Mouse (Mus musculus) right cerebral cortex, postnatal 25 days (tissue): ENCODE measurements around the gene Manba.
"Not testable (repeated sequence)": the region's sequence is repeated elsewhere in the genome, so short reads cannot be mapped to it uniquely, and the experiment has no call there.

ENCODE experiments used
- DNase-seq: peaks from one replicate; pipeline ENCODE4 v3.0.0; 2022

Manba gene

GRCm38 (mm10) chr3:135487803-135488202, 2.4 kb downstream of the Manba start:
- no peak for DNase-seq

DNA sequence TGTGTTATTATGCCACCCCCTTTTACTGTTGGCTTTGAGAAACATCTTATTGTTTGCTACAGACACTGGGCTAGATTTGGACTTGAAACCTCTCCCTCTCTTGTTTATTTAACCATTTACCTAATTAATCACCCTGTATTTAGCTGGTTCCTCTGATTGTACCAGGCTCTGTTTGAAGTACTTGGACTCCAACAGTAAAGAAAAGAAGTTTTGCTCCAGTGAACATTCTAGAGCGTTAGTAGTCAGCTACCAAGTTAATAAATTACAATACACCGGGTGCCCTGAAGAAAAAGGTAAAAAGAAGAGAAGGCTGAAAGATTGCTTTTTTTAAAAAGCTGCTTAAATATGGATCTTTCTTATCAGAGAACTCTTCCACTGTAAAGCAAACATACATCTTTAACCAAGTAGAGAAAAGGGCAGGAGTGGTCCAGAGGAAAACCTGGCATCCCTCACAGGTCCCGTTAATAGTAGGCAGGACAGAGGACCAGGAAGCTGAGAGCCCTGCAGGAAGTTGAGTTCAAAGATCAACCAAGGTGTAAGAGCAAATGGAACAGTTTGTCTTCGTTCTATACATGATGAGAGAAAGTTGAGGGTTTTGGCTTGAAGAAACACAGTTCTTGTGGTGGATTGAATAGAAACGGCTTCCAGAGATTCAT, 4.6 kb downstream of the Manba start:
- DNase-seq: no peak

- DNase-seq: no peak
These were observed 5.7 kb downstream of the Manba start for GRCm38 (mm10) chr3:135491102-135491501.

- not testable (repeated sequence) for DNase-seq
These were observed 7.9 kb downstream of the Manba start for GRCm38 (mm10) chr3:135493320-135493719.

- DNase-seq: not testable (repeated sequence)
These were observed 12.5 kb downstream of the Manba start for GRCm38 (mm10) chr3:135497956-135498355.

GRCm38 (mm10) chr3:135498891-135499290, 13.5 kb downstream of the Manba start:
- DNase-seq: no peak

DNA sequence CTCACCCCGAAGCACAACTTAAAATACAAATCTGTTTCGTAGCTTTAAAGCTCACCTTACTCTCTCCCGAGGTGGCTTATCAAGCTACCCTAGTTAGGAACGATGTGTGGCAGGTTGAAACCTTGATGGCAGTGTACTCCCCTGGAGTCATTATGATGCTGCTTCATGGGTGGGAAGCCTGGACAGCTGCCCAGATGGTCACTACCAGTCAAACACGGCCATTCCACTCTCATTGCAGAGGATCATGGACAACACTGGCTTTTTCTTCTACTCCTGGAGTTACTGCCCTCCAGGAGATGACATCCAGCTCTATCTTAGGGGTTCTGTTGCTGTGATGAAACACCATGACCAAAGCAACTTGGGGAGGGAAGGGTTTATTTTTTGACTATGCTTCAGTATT, 17.7 kb downstream of the Manba start:
- DNase-seq: no peak

GRCm38 (mm10) chr3:135505369-135505909, 20.0 kb downstream of the Manba start:
- DNase-seq: no peak

DNA sequence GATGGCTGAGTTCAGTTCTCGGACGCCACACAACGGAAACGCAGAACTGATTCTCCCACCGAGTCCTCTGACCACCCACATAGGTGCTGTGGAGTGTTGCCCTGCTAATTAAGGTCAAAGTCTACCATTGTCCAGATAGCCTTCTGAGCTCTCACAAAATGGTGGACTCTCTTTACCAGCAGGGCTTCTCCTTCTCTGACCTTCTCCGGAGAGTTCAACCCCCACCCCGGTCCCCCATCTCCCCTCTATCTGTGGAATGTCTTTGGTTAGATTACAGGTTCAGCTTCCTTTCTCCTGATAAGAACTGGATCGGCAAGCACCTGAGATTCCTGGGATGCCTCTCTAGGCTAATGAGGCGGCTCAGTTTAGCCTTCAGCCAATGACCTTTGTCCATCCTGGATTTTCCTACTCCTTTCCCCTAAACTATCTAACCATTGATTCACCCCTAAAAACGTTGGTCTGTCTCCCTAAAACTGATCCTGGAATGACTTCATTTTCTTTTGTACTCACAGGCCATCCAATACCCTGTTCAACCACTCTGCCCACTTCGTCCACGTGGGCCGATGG, 20.6 kb downstream of the Manba start:
- DNase-seq: no peak

DNA sequence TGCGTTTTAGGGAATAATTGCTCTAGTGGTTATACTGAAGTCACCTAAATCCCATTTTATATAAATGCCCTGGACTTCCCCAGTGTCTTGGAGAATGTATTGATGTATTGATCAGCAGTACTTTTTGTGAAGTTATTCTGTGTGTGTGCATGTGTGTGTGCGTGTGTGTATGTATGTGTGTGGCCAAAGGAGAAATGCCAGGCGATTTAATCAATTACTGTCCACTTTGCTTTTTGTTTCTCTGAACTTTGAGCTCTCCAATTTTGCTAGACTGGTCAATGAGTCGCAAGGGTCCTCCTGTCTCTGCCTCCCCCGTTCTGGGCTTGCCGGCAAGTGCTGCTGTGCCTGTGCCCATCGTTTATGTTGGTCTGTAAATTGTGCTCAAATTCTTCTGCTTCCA, 22.1 kb downstream of the Manba start:
- no peak for DNase-seq

GRCm38 (mm10) chr3:135508191-135508590, 22.8 kb downstream of the Manba start:
- DNase-seq: no peak

DNA sequence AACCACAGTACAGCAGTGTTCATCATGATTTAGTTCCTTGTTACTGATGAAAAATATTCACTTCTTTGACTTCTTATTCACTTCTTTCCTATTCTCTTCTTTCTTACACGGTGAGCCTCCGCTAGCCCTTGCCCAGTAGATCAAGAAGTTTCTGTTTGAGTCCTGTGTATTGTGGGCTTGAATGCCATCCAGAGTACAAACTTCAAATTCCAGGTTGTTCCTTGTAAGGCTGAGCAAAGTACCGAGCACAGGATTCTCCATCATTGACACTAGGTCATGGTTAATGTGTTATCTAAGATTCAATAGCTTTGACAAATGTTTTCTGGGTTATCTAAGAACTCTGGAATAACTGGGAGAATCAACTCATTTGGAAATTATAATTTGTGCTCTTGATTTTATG, 25.0 kb downstream of the Manba start:
- no peak for DNase-seq

GRCm38 (mm10) chr3:135511683-135512082, 26.3 kb downstream of the Manba start:
- no peak for DNase-seq

GRCm38 (mm10) chr3:135513270-135513669, 27.9 kb downstream of the Manba start:
- DNase-seq: no peak

GRCm38 (mm10) chr3:135513800-135514425, 28.5 kb downstream of the Manba start:
- no peak for DNase-seq

DNA sequence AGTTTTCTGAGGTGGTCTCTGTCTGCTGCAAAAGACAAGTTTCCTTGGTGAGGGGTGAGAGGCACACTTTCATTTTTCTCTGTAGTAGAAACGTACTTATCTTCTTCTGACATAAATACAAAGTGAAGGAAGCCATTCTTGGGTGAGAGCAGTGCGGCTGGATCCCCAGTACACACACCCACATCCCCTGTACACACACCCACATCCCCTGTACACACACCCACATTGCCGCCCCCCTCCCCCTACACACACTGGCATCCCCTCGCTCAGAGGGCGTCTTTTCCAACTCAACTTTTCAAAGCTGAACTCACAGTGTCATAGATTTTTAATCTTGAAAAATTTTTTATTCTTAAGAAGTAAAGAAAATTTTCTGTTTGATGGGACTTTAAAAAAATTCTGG, 29.8 kb downstream of the Manba start:
- no peak for DNase-seq

- no peak for DNase-seq
These were observed 31.5 kb downstream of the Manba start for GRCm38 (mm10) chr3:135516891-135517290.

DNA sequence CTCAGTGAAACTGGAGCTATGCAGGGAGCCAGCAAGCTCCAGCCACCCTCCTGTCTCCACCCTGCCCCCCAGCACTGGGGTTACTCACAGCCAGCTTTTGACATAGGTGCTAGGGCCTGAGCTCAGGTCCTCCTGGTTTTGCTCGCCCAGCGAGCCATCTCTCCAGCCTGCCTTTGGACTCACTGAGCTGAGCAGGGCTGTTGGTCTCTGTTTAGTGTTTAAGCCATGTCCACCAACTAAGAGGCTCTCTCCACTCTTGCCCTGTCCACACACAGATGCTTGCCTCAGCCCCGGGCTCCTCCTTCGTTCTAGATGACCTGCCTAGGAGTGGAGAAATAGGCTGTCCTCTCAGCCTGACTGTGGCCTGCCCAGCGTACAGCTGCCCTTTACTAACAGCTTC, 33.5 kb downstream of the Manba start:
- DNase-seq: no peak

DNA sequence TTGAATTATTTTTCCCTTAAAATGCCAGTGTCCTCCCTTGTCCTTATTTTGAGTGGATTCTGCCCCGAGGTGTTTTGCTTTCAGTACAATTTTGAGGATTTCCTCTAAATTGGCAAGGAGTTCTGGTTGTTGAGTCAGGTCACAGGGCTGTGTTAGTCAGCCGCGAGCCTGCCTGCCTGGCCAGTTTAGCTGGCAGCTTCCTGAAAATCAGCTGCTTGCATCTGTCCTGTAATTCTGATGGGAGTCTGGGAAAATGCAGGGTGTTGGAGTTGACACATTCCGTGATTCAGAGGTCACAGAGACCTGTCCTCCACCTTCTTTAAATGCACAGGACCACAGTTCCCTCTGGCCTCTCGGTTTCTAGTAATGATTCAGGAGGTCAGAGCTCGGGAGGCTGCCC, 34.2 kb downstream of the Manba start:
- no peak for DNase-seq

DNA sequence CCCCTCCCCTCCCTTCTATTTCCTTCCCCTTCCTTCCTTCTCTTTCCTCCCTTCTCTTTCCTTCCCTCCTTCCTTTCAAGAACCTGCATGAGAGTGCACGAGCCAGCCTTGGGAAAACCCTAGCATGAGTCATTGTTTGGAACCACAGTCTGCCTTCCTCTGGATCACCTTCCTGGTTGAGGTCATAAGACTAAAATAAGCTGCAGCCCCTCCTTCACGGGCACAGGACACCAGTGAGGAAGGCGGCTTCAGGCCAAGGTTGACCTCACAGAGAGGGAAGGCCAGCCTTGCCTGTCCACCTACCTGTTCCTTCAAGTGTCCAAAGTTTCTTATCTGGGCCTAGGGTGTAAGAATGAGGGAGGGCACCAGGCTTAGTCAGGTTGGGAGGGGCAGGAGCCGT, 36.6 kb downstream of the Manba start:
- no peak for DNase-seq

DNA sequence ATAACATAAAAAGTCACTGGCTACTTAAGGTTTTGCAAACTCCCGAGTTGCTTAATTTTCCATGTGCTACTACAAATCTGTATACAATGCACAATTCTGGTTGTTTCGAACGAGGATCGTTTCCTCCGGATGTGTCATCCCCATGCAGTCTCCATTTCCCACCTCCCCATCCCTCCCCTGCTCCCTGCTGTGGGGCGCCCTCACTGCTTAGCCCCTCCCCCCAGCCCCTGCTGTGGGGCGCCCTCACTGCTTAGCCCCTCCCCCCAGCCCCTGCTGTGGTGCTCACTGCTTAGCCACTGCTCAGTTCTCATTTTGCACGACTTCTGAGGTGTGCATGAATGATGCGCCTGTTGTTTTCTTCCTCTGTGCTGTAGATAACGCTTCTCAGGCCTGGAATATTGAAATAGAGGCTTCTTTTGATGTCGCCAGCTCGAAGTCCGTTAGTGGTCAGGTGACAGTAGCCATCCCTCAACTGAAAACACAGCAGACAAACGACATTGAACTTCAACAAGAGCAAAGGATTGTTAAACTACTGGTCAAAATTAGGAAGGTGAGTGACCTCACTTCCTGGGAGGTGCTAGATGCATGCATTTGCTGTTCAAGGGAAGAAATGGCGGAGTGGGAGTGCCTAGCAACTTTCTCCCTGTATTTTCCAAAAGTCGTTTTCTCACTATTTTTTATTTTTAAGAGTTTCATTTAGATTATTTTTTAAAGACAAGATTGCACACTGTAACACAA, 37.4 kb downstream of the Manba start:
- no peak for DNase-seq

DNA sequence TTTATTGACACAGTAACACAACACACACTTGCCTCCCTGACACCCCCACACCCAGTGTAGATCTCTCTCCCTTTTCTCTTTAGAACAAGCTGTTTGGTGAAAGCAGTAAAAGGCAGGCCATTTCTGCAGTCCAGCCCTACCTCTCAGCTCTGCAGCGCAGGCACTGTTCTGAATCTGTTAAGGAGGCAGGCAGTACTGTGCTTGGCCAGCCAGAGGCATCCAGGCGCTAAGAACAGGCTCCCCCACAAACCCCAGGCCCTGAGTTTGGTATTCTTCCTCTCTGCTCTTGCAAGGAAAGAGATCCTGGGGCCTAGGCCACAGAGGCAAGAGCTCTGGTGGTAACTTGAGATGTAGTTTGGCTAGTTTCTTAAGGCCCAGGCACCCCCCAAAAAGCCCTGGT, 39.5 kb downstream of the Manba start:
- DNase-seq: not testable (repeated sequence)

DNA sequence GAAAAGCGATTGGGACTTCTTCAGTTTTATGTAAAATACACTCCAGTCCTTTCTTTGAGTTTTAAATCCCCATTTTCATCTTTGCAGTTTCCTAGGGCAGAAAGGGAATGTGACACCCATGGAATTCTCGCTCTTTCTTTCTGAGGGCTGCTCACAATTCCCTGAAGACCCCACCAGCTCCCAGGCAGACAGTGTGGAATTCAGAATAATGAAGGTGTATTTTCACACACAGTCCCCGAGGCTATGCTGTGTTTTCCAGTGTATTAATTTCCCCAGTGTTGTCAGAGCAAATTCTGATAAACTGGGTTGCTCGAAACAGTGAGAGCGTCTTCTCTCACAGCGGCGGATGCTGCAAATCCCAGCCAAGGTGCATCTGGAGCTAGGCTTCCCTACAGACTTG, 44.3 kb downstream of the Manba start:
- no peak for DNase-seq

DNA sequence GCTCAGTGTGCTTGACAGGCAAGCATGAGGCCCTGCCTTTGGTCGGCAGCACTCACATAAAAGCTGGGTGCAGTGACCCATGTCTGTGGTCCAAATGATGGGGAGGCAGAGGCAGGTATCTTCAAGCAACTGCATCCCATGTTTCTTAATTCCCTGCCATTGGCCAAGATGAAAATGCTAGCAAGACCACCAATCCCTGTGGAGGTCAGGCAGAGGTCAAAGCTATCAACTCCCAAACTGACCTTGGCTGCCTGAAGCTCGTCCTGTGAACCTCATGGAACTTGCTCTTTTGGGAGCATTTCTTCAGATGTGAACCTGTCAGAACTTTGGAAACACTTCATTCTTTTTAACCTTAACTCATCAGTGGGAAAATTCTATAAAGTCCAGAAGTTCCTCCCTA, 46.4 kb downstream of the Manba start:
- no peak for DNase-seq
